9 mouse cellular contexts compared by ENCODE assay signal in genomic region chr10:120271879-120272269, GRCm38 (mm10). TPM values are rescaled to one million over a fixed set of nuclear protein-coding genes. Genes with fewer than 3 reads are reported as not detected.
DNase-seq lines count a peak whose midpoint lies in the region; ATAC-seq lines count a peak whose summit lies in the region.
"Had no signal": no experiment of that assay in that cellular context is flagged by ENCODE, and none has a peak within 500 bp of the region (broad histone marks: within the 10 kb centered on the region; RNA-seq: fewer than 3 reads in every experiment).

No protein-coding gene starts in this region.

- no peaks in the 10 kb centered on the region for H3K36me3 ChIP-seq in heart, embryonic 16.5 days (ENCODE audit: control insufficient read depth, insufficient read depth)
- H3K36me3 ChIP-seq in embryonic facial prominence, embryonic 14.5 days (ENCODE audit: control insufficient read depth, insufficient read depth, low read length), result no peaks in the 10 kb centered on the region
- H3K36me3 ChIP-seq in intestine, embryonic 16.5 days (ENCODE audit: control insufficient read depth, insufficient read depth, low read length), result no peaks in the 10 kb centered on the region
- H3K36me3 ChIP-seq in midbrain, embryonic 16.5 days (ENCODE audit: control insufficient read depth, insufficient read depth, low read length), result no peaks in the 10 kb centered on the region

- H3K4me2 ChIP-seq in heart, embryonic 16.5 days (ENCODE audit: low read depth, low read length), result peak overlapping the region; percentile 74
- H3K4me2 ChIP-seq in embryonic facial prominence, embryonic 14.5 days (ENCODE audit: low read depth, low read length), result peak overlapping the region; percentile 58
- peak overlapping the region; percentile 26 for H3K4me2 ChIP-seq in intestine, embryonic 16.5 days (ENCODE audit: low read depth, low read length)
- H3K4me2 ChIP-seq in midbrain, embryonic 16.5 days (ENCODE audit: low read length), result peak overlapping the region; percentile 71

- H3K27me3 ChIP-seq in heart, embryonic 16.5 days (ENCODE audit: control insufficient read depth, insufficient read depth, low read length), result peaks cover 6% of the 10 kb centered on the region; the same call in 1 of the 2 replicates
- H3K27me3 ChIP-seq in embryonic facial prominence, embryonic 14.5 days (replicated peaks; ENCODE audit: control insufficient read depth, insufficient read depth, low read length), result no peaks in the 10 kb centered on the region
- no peaks in the 10 kb centered on the region for H3K27me3 ChIP-seq in intestine, embryonic 16.5 days (replicated peaks; ENCODE audit: control insufficient read depth, insufficient read depth, low read length)
- H3K27me3 ChIP-seq in midbrain, embryonic 16.5 days (ENCODE audit: control insufficient read depth, insufficient read depth, low read depth, low read length), result no peaks in the 10 kb centered on the region

- DNase-seq in heart, postnatal 25 days (ENCODE audit: low spot score), result no peak
- no peak for DNase-seq in embryonic facial prominence, embryonic 14.5 days (ENCODE audit: low spot score)
- DNase-seq in right cerebral cortex, postnatal 36 days (ENCODE audit: low spot score in 2 of 2), result no peak
- DNase-seq in adrenal gland, adult 8-10 months, result no peak
- DNase-seq: gastrocnemius, postnatal 10 days had no signal

- peak overlapping the region; percentile 41 for H3K4me3 ChIP-seq in heart, embryonic 16.5 days (ENCODE audit: low read length)
- H3K4me3 ChIP-seq in embryonic facial prominence, embryonic 14.5 days (ENCODE audit: low read depth, low read length), result peak overlapping the region; percentile 29
- no peak overlapping the region for H3K4me3 ChIP-seq in intestine, embryonic 16.5 days (ENCODE audit: low read length)
- H3K4me3 ChIP-seq in midbrain, embryonic 16.5 days (ENCODE audit: low read depth, low read length), result peak overlapping the region; percentile 35

- peaks cover 11% of the 10 kb centered on the region for H3K4me1 ChIP-seq in heart, embryonic 16.5 days (ENCODE audit: control insufficient read depth, insufficient read depth, low read length)
- peaks cover 18% of the 10 kb centered on the region for H3K4me1 ChIP-seq in embryonic facial prominence, embryonic 14.5 days (ENCODE audit: control insufficient read depth, insufficient read depth, low read length)
- 0 out of 2 replicates have a peak, but pooled peaks cover 3% of the 10 kb centered on the region for H3K4me1 ChIP-seq in intestine, embryonic 16.5 days (ENCODE audit: control insufficient read depth, insufficient read depth, low read length)
- H3K4me1 ChIP-seq in midbrain, embryonic 16.5 days (ENCODE audit: control insufficient read depth, insufficient read depth, low read length), result peaks cover 5% of the 10 kb centered on the region; the same call in 1 of the 2 replicates

- WGBS in heart, embryonic 16.5 days, result 16% methylated on average over 10 of the region's 11 CpGs
- WGBS in embryonic facial prominence, embryonic 14.5 days, result 10% methylated on average over 11 of the region's 11 CpGs
- WGBS in intestine, embryonic 16.5 days, result 27% methylated on average over 10 of the region's 11 CpGs
- 7% methylated on average over 10 of the region's 11 CpGs for WGBS in midbrain, embryonic 16.5 days

- H3K9me3 ChIP-seq in heart, embryonic 16.5 days (replicated peaks; ENCODE audit: control insufficient read depth, low read length), result no peaks in the 10 kb centered on the region
- no peaks in the 10 kb centered on the region for H3K9me3 ChIP-seq in embryonic facial prominence, embryonic 14.5 days (ENCODE audit: control insufficient read depth, low read length)
- no peaks in the 10 kb centered on the region for H3K9me3 ChIP-seq in intestine, embryonic 16.5 days (ENCODE audit: control insufficient read depth, low read length)
- no peaks in the 10 kb centered on the region for H3K9me3 ChIP-seq in midbrain, embryonic 16.5 days (replicated peaks; ENCODE audit: control insufficient read depth, low read length, poor library complexity, severe bottlenecking)

- peak overlapping the region; percentile 41; the same call in 1 of the 2 replicates for H3K9ac ChIP-seq in heart, embryonic 16.5 days (ENCODE audit: low read length)
- peak overlapping the region; percentile 46; the same call in 1 of the 2 replicates for H3K9ac ChIP-seq in embryonic facial prominence, embryonic 14.5 days (ENCODE audit: low read depth, low read length)
- no peak overlapping the region for H3K9ac ChIP-seq in intestine, embryonic 16.5 days (ENCODE audit: low read depth, low read length)
- 0 out of 2 replicates have a peak overlapping the region, but pooled peaks have one; percentile 42 for H3K9ac ChIP-seq in midbrain, embryonic 16.5 days (ENCODE audit: low read depth, low read length)

- no peak overlapping the region for H3K27ac ChIP-seq in heart, embryonic 16.5 days (ENCODE audit: low read length)
- H3K27ac ChIP-seq in embryonic facial prominence, embryonic 14.5 days (replicated peaks; ENCODE audit: low read depth, low read length), result peak overlapping the region; percentile 88
- H3K27ac ChIP-seq in intestine, embryonic 16.5 days (ENCODE audit: low read length), result no peak overlapping the region
- H3K27ac ChIP-seq in midbrain, embryonic 16.5 days (ENCODE audit: low read length), result no peak overlapping the region

- intact Hi-C loops in heart, postnatal 25 days (cut with DNase I), result loop anchor here (2.0 kb wide), 1 partner anchor 25 kb away; no protein-coding TSS in a partner anchor

- no peak for ATAC-seq in heart, embryonic 16.5 days (replicated peaks; ENCODE audit: extremely low read depth, insufficient read depth, low FRiP score)
- peak; percentile 21; the same call in 1 of the 2 replicates for ATAC-seq in embryonic facial prominence, embryonic 14.5 days (ENCODE audit: low read depth)
- no peak for ATAC-seq in intestine, embryonic 16.5 days
- peak; percentile 32; the same call in 1 of the 2 replicates for ATAC-seq in midbrain, embryonic 16.5 days
- ATAC-seq in erythroid progenitor cell, adult 5-6 weeks (replicated peaks; ENCODE audit: low FRiP score, poor library complexity, severe bottlenecking), result no peak

RNA-seq across cellular contexts. Expression of gene Llph, which starts 45.0 kb away (rescaled TPM):
- 25.4 and 25.5 TPM in 2 replicates for polyA plus RNA-seq in heart, embryonic 16.5 days (2015; fragmentation: Nextera tagmentation; extraction: Ambion mirVana)
- total RNA-seq in heart, postnatal 25 days (2021), result 1 to 10 TPM; 7.6 to 8.7 TPM
- 43.6 and 44.4 TPM in 2 replicates for polyA plus RNA-seq in embryonic facial prominence, embryonic 14.5 days (2014; fragmentation: Nextera tagmentation; extraction: Ambion mirVana)
- polyA plus RNA-seq in intestine, embryonic 16.5 days (2015; fragmentation: Nextera tagmentation; extraction: Ambion mirVana), result 50.3 and 54.5 TPM in 2 replicates
- polyA plus RNA-seq in midbrain, embryonic 16.5 days (2015; fragmentation: Nextera tagmentation; extraction: Ambion mirVana), result 31.8 and 32.7 TPM in 2 replicates
- total RNA-seq in adrenal gland, adult 8-10 months (2022), result 10 to 100 TPM; 18.6 to 33.4 (median 22.0) TPM
- total RNA-seq in erythroid progenitor cell, adult 5-6 weeks (2015; ENCODE audit: low replicate concordance), result 21.3 and 27.7 TPM in 2 replicates
- 10.3 and 23.2 TPM in 2 replicates for total RNA-seq in erythroid progenitor cell, adult 5-6 weeks (2017; ENCODE audit: low replicate concordance)

Comparison
In these comparisons a context has a peak if more than half of its experiments do, and no peak if none do; other contexts are left out.
1. ATAC-seq: peak in embryonic facial prominence, embryonic 14.5 days (single experiment) and midbrain, embryonic 16.5 days (single experiment); none in heart, embryonic 16.5 days (single experiment), intestine, embryonic 16.5 days (single experiment) and erythroid progenitor cell, adult 5-6 weeks (single experiment).
2. Peak in every context shown above with its lines, with median percentiles within 50 percentile points of each other: H3K4me2 ChIP-seq.